Mouse (Mus musculus) kidney, adult 2 months (tissue): ENCODE results near the gene Nrk. TPM values are rescaled to one million over a fixed set of nuclear protein-coding genes. Genes with fewer than 3 reads are reported as not detected.
A peak's percentile ranks its signal among the peaks of the same experiment; 100 is the strongest.

Experiments
- DNase-seq: peaks from one replicate; pipeline ENCODE4 v3.0.0; 2021
- H3K27ac ChIP-seq: fragments of 200-500 bp; 2 replicates; pipeline ENCODE4 v1.5.1; 2012; ENCODE audit warnings: low read depth, low read length, control low read depth, inconsistent platforms; ENCODE audit not compliant: insufficient read depth
- H3K27me3 ChIP-seq: fragments of 200-500 bp; replicated peaks from 2 replicates; pipeline ENCODE4 v1.6.1; 2012; ENCODE audit warnings: mild to moderate bottlenecking, moderate library complexity, low read length, inconsistent platforms; ENCODE audit not compliant: control insufficient read depth, insufficient read depth
- H3K36me3 ChIP-seq: fragments of 200-500 bp; 2 replicates; pipeline ENCODE4 v1.6.1; 2012; ENCODE audit warnings: mild to moderate bottlenecking, moderate library complexity, low read length, inconsistent platforms; ENCODE audit not compliant: control insufficient read depth, insufficient read depth
- H3K4me1 ChIP-seq: fragments of 200-500 bp; 2 replicates; pipeline ENCODE4 v1.6.1; 2011; ENCODE audit warnings: low read length; ENCODE audit not compliant: control insufficient read depth, insufficient read depth
- H3K4me3 ChIP-seq: fragments of 200-500 bp; 2 replicates; pipeline ENCODE4 v1.5.1; 2011; ENCODE audit warnings: mild to moderate bottlenecking, low read depth, low read length, control low read depth; ENCODE audit not compliant: insufficient read depth
- CTCF ChIP-seq: fragments of 200-500 bp; conservative IDR thresholded peaks from 2 replicates; pipeline ENCODE4 v1.5.1; 2011; ENCODE audit warnings: low read depth, mild to moderate bottlenecking, control low read depth, low read length, moderate library complexity, mixed read lengths; ENCODE audit not compliant: insufficient read depth, insufficient read length
- POLR2A ChIP-seq: fragments of 200-500 bp; IDR thresholded peaks from one replicate; pipeline ENCODE4 v1.6.1; 2011; ENCODE audit warnings: low read depth, low read length, control low read depth
- WGBS: fragments of 180-500 bp; shearing (Covaris S2); methylation state at CpG from one replicate; pipeline ENCODE4 v1.1.7; 2018; 5-methylcytosine and 5-hydroxymethylcytosine counted together
- polyA plus RNA-seq: library from polyadenylated mRNA; depleted of rRNA; stranded (reverse); fragments of >200 nt; gene quantifications from 2 replicates; pipeline ENCODE4 v1.2.3, GENCODE M21; 2012

Gene Nrk
- polyA plus RNA-seq, 1 experiment, result 0.02 TPM

- no peaks in the 10 kb centered on the region for H3K4me1 ChIP-seq
- no peak overlapping the region for H3K4me3 ChIP-seq
- H3K27ac ChIP-seq, result no peak overlapping the region
- no peaks in the 10 kb centered on the region for H3K36me3 ChIP-seq
- 75% methylated on average over 3 of the region's 3 CpGs for WGBS
- no peak for TF ChIP-seq CTCF
- TF ChIP-seq POLR2A, result no peak
- no peaks in the 10 kb centered on the region for H3K27me3 ChIP-seq
- no peak for DNase-seq
Observed at GRCm38 (mm10) chrX:139014524-139014923, 100.3 kb downstream of the Nrk start.

GRCm38 (mm10) chrX:139016540-139016939 is 102.3 kb downstream of the Nrk start:
- TF ChIP-seq CTCF (no peak), POLR2A (no peak)
- 48% methylated on average over 1 of the region's 1 CpGs for WGBS
- no peak for DNase-seq

GRCm38 (mm10) chrX:139026532-139027097 is 112.4 kb downstream of the Nrk start:
- DNase-seq, result no peak
- 15% methylated on average over 3 of the region's 3 CpGs for WGBS
- TF ChIP-seq POLR2A, result no peak
- no peak for TF ChIP-seq CTCF
- no peak overlapping the region for H3K27ac ChIP-seq
- H3K4me1 ChIP-seq, result no peaks in the 10 kb centered on the region
- H3K4me3 ChIP-seq, result no peak overlapping the region
- no peaks in the 10 kb centered on the region for H3K36me3 ChIP-seq
- H3K27me3 ChIP-seq, result no peaks in the 10 kb centered on the region

More at GRCm38 (mm10) chrX:139016540-139016939, 102.3 kb downstream of the Nrk start:
- no peaks in the 10 kb centered on the region for H3K4me1 ChIP-seq
- H3K4me3 ChIP-seq, result no peak overlapping the region
- H3K27me3 ChIP-seq, result no peaks in the 10 kb centered on the region
- no peak overlapping the region for H3K27ac ChIP-seq
- no peaks in the 10 kb centered on the region for H3K36me3 ChIP-seq

GRCm38 (mm10) chrX:139027296-139027695 is 113.1 kb downstream of the Nrk start:
- H3K27me3 ChIP-seq, result no peaks in the 10 kb centered on the region
- H3K36me3 ChIP-seq, result no peaks in the 10 kb centered on the region
- H3K27ac ChIP-seq, result no peak overlapping the region
- no peaks in the 10 kb centered on the region for H3K4me1 ChIP-seq
- no peak for DNase-seq
- no peak overlapping the region for H3K4me3 ChIP-seq
- TF ChIP-seq CTCF (no peak), POLR2A (no peak)
- WGBS, result 37% methylated on average over 5 of the region's 5 CpGs

GRCm38 (mm10) chrX:139027909-139028308 is 113.7 kb downstream of the Nrk start:
- no peak for TF ChIP-seq CTCF
- no peak for TF ChIP-seq POLR2A
- Histone ChIP-seq H3K4me3 (no peak overlapping the region), H3K36me3 (no peaks in the 10 kb centered on the region), H3K27me3 (no peaks in the 10 kb centered on the region), H3K27ac (no peak overlapping the region), H3K4me1 (no peaks in the 10 kb centered on the region)
- no peak for DNase-seq
- 74% methylated on average over 6 of the region's 6 CpGs for WGBS

- no peak for DNase-seq
- 91% methylated on average over 1 of the region's 1 CpGs for WGBS
- Histone ChIP-seq H3K27me3 (no peaks in the 10 kb centered on the region), H3K4me1 (no peaks in the 10 kb centered on the region), H3K4me3 (no peak overlapping the region), H3K36me3 (no peaks in the 10 kb centered on the region), H3K27ac (no peak overlapping the region)
- TF ChIP-seq CTCF, result no peak
Observed at GRCm38 (mm10) chrX:139037666-139038065, 123.4 kb downstream of the Nrk start.

- Histone ChIP-seq H3K36me3 (no peaks in the 10 kb centered on the region), H3K27ac (no peak overlapping the region), H3K27me3 (no peaks in the 10 kb centered on the region), H3K4me1 (no peaks in the 10 kb centered on the region), H3K4me3 (no peak overlapping the region)
- WGBS, result 55% methylated on average over 2 of the region's 2 CpGs
- TF ChIP-seq CTCF (no peak), POLR2A (no peak)
- DNase-seq, result peak; percentile 1
Observed at GRCm38 (mm10) chrX:139039314-139039713, 125.1 kb downstream of the Nrk start.
